Mouse (Mus musculus) retina, postnatal 7 days (tissue): ENCODE results near the gene Snrnp25.
A peak's percentile ranks its signal among the peaks of the same experiment; 100 is the strongest.

ENCODE experiments used
- DNase-seq: peaks from one replicate; pipeline ENCODE4 v3.0.0-alpha.2; 2012; ENCODE audit warnings: low read depth, low spot score

The Snrnp25 gene

DNA sequence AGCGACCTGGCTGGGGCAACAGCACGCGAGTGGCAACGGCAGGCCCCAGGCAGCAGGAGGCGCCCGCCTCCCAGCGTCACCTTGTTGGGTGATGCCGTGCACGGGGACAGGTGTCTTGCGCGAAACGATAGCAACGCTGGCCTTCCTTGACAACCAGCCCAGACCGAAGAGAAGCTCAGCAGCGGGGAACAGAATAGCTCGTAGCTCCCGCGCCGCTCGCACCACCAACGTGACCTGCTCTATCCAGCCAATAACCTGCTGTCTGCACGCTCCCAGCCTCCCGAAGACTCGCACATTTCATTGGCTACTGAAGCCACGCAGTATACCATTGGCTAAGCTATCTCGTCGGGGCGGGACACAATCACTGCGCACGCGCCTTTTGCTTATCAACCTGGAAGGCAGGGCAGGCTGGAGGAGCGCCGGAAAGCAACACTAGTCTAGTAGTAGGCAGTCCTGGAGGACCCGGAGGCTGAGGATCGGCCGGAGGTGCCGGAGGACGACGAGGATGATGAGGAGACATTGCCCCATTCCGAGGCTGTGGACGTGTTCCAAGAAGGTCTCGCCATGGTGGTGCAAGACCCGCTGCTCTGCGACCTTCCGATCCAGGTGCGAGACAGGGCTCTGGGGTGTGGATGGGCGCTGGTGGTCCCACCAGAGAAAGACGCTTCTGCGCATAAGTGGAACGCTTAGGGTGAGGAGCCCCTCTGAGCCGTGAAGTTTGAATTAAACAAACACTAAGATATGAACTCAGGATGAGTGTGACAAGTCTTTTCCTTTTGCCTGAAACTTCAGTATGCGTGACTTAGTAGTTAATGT lies at the start of gene Snrnp25:
TSS of gene Snrnp25 (plus strand) at position 358 of the 816 bp plus-strand sequence.
- peak; percentile 96 for DNase-seq

- DNase-seq: no peak
Observed at GRCm38 (mm10) chr11:32156854-32157630, 48.2 kb upstream of the Snrnp25 start.

GRCm38 (mm10) chr11:32157791-32158594 lies 47.2 kb upstream of the Snrnp25 start:
- DNase-seq: no peak

- no peak for DNase-seq
Observed at GRCm38 (mm10) chr11:32159176-32159575, 46.0 kb upstream of the Snrnp25 start.

DNA sequence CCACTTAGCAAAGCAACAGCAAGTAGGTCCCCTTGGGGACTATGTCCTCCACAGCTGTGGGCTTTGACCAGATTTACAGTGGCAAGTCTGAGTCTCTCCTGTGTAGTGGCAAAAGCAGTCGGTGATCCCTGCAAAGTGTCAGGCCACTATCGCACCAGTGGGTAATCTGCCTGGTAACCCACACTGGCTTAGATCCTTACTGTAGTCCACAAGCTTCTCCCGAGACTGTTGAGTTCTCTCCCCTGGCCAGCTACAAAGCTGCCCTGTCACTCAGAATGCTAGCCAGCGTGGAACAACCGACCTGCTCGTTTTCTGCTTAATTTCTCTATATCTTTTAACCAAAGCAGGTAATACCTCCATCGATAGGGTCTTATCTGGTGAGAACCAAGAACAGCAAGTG lies 44.9 kb upstream of the Snrnp25 start:
- DNase-seq: no peak

DNA sequence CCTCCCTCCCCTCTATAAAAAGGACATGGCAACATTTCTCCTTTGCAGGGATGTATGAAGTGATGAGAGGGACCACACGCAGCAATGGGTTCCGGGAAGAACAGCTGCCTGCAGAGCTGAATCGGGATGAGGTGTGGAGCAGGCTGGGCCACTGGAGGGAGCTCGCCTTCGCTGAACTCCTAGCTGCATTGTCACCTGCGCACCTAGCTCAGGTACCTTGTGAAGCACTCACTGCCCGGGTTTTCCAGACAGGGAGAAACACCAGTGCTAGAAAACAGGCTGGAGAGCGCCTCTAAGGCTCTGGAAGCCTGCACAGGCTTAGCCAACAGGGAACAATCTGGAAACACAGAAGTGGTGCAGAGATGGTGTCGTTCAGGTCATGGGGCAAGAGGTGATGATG lies 43.7 kb upstream of the Snrnp25 start:
- no peak for DNase-seq

GRCm38 (mm10) chr11:32161922-32162804 lies 43.1 kb upstream of the Snrnp25 start:
- DNase-seq: peak; percentile 54

GRCm38 (mm10) chr11:32166683-32167082 lies 38.5 kb upstream of the Snrnp25 start:
- DNase-seq: no peak

DNA sequence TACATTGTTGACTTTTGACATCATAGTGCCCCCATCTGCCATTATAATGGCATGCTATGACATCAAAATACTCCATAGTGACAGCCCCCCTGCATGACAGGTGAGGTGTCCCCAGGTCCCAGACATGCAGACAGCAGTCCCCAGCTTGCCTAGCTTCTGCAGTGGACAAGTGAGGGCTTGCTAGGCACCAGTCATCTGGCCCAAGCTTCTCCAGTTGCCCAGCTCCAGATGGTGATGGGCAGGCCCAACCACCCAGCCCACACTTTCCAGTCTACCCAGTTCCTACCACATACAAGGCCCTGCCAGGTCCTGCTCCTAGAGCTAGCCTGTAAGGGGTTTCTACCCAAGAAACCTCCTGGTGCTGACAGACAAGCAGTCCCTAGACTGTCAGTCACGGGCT lies 26.7 kb upstream of the Snrnp25 start:
- no peak for DNase-seq

- DNase-seq: no peak
Observed at GRCm38 (mm10) chr11:32181246-32181645, 24.0 kb upstream of the Snrnp25 start.

DNA sequence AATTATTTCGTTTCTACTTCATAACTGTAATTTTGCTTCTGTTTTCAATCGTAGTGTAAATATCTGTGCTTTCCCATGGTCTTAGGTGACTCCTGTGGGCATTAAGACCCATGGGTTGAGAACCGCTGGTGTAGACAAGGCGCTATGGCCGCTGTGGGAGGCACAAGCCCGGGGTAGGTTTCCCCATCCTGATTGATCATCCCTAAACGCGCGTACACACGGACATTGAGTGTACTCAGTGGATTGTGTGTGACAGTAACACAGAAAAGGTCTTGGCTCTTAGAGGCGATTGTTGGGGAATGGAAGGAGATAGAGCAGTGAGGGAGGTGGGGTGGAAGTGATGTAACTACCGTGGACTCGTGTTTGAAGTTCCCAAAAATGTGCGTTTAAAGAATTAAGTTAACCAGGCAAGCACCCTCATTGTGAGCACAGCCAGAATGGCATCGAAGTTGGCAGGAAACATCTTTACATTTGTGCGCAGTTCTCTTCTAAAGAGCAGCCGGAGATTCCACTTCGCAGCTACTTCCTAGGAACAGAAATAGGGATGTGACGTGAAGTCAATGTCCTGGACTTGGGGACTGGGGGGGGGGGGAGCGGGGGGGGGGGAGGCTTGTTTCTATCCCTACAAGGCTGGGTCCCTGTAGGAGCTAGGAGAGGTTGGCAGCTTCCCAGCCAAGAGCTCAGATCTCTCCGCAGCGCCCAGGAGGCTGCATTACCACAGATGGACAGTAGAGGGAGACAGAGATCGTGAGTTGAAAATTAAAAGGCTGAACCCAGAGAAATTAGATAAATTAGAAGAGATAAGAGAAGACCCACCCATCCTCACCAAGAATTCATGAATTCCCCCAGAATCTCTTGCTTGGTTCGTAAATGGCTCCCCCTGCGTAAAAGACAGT lies 23.0 kb upstream of the Snrnp25 start:
- peak; percentile 70 for DNase-seq

DNA sequence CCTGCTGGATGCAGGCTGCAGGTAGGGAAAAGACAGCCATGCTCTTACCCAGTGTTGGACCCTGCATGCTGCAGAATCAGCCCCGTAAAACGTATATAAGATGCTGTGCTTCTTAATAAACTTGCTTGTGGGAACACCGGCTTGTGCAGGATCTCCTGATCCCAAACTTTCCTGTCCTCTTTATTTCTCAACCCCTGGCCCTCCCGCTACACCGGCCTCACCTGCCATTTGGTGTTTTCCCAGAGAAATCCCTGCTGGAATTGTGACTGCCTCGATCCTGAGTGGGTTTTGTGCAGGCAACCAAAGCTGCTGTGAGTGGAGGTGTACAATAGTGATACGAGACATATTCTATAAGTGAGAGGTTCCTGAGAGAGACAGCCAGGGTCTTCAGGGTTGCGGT lies 20.7 kb upstream of the Snrnp25 start:
- DNase-seq: no peak

DNA sequence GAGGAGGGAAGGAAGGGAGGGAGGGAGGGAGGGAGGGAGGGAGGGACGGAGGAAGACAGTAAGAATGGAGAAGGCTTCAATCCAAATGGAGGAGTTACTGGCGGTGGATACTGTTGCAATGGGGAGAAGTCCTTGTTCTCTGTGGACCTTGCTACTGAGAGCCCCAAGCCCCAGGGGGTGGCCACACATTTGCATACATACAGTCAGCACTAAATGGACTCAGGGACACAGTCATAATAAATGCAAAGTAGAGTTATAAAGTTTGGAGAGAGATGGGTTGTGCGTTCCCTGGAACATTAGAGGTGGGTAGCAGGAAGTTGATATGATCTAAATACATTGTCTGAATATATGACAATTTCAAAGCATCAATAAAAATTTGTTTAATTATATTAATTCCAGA lies 19.2 kb upstream of the Snrnp25 start:
- DNase-seq: no peak

GRCm38 (mm10) chr11:32187256-32187655 lies 18.0 kb upstream of the Snrnp25 start:
- DNase-seq: no peak

DNA sequence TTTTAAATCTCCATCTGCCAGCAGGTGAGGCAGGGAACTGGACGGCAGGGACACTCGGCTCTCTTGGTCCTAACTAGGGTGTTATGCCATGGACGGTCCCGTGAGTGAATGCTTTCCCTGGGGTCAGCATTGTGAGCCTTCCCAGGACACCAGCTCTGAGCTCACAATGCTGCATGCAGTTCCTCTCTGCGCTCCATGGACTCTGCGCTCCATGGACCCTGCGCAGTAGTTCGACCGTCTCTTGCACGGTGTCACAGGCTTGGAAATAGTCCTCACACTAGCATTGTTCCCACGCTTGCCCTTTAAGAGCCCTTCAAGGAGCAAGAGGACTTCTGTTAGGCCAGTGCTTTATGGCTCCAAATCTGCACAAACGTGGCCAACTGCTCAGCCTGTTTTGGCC lies 16.3 kb upstream of the Snrnp25 start:
- no peak for DNase-seq

GRCm38 (mm10) chr11:32189434-32189833 lies 15.8 kb upstream of the Snrnp25 start:
- no peak for DNase-seq

GRCm38 (mm10) chr11:32190119-32190518 lies 15.1 kb upstream of the Snrnp25 start:
- DNase-seq: no peak

- no peak for DNase-seq
Observed at GRCm38 (mm10) chr11:32190603-32191110, 14.6 kb upstream of the Snrnp25 start.

DNA sequence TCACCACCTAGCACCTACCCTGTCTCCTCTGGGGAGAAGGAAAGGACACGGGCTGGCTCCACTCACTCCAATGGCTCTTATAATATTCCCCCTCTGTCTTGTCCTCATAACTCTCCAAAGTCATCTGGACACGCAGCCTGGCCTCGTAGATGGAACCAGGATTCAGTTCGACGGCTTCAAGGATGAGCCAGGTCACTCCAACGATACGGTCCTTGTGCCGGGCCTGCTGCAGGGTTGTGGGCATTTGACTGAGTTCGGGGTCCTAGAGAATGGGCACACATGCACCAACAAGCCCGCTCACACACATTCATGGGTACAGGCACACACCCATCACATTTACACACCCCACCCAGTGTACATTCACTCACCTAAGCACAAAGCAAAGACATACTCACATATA lies 12.1 kb upstream of the Snrnp25 start:
- no peak for DNase-seq

DNA sequence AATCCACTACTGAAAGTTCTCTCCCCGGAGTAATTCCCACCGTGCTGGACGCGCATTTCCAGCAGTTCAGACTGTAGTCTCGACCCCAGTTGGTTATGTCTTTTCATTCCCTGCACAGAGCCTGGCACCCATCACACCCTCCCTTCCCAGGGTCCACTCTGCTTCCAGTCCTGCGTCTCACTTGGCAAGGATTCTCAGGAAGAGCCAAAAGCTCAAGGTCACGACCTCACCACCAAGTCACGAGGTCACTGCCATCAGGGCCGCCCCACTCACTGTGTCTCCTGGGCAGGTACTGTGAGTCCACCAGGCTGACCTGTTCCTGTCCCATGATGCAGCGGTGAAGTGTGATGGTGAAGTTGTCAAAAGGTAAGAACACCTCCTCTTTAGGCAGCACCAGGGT lies 11.1 kb upstream of the Snrnp25 start:
- no peak for DNase-seq
